Mouse (Mus musculus) bone marrow macrophage, adult 2 months (primary cell): ENCODE results near the gene Daam2.
A peak's percentile ranks its signal among the peaks of the same experiment; 100 is the strongest.

Experiments used
- CTCF ChIP-seq: IDR thresholded peaks from 2 replicates; pipeline ENCODE4 v1.5.1; 2012; ENCODE audit warnings: low read depth, mild to moderate bottlenecking, low read length, moderate library complexity
- POLR2A ChIP-seq: IDR thresholded peaks from 2 replicates; pipeline ENCODE4 v1.6.1; 2012; ENCODE audit warnings: mild to moderate bottlenecking, low read depth, low read length, borderline replicate concordance

GRCm38 (mm10) chr17:49428239-49428688 lies 135.9 kb downstream of the Daam2 start, which contains the start of gene Mocs1:
- TF ChIP-seq CTCF = no peak
- peak; percentile 69; the same call in 1 of the 2 replicates for TF ChIP-seq POLR2A
